Mouse (Mus musculus) neural tube, embryonic 14.5 days (tissue): ENCODE results near the gene Mthfsd. TPM values are rescaled to one million over a fixed set of nuclear protein-coding genes. Genes with fewer than 3 reads are reported as not detected.
A peak's percentile ranks its signal among the peaks of the same experiment; 100 is the strongest.

Experiments
- ATAC-seq: fragments of 200-750 bp; cut with Nextera tagmentation; 2 replicates; pipeline ENCODE4 v1.8.0; 2017; ENCODE audit warnings: low read depth, mild to moderate bottlenecking, moderate TSS enrichment, moderate library complexity
- H3K27ac ChIP-seq: fragments of 300-500 bp; sonication (generic); 2 replicates; pipeline ENCODE4 v1.5.1; 2014; ENCODE audit warnings: low read depth, mild to moderate bottlenecking, control low read depth, low read length, moderate library complexity, mixed read lengths
- H3K27me3 ChIP-seq: fragments of 300-500 bp; sonication (generic); 2 replicates; pipeline ENCODE4 v1.6.1; 2014; ENCODE audit warnings: low read length; ENCODE audit not compliant: control insufficient read depth, insufficient read depth
- H3K36me3 ChIP-seq: fragments of 300-500 bp; sonication (generic); 2 replicates; pipeline ENCODE4 v1.6.1; 2014; ENCODE audit warnings: low read length, mixed read lengths; ENCODE audit not compliant: control insufficient read depth, insufficient read depth
- H3K4me1 ChIP-seq: fragments of 300-500 bp; sonication (generic); 2 replicates; pipeline ENCODE4 v1.6.1; 2014; ENCODE audit warnings: low read length; ENCODE audit not compliant: control insufficient read depth, insufficient read depth
- H3K4me2 ChIP-seq: fragments of 300-500 bp; sonication (generic); 2 replicates; pipeline ENCODE4 v1.6.1; 2014; ENCODE audit warnings: mild to moderate bottlenecking, low read depth, low read length, control low read depth
- H3K4me3 ChIP-seq: fragments of 300-500 bp; sonication (generic); 2 replicates; pipeline ENCODE4 v1.5.1; 2014; ENCODE audit warnings: low read depth, low read length, control low read depth, mixed read lengths
- H3K9ac ChIP-seq: fragments of 300-500 bp; sonication (generic); replicated peaks from 2 replicates; pipeline ENCODE4 v1.6.1; 2014; ENCODE audit warnings: low read depth, mild to moderate bottlenecking, control low read depth, low read length, mixed read lengths
- H3K9me3 ChIP-seq: fragments of 300-500 bp; sonication (generic); 2 replicates; pipeline ENCODE4 v1.6.1; 2016; ENCODE audit warnings: low read length; ENCODE audit not compliant: control insufficient read depth
- WGBS: fragments of 180-500 bp; shearing (Covaris S2); extraction: QIAGEN DNeasy Blood & Tissue Kit; methylation state at CpG from one replicate; pipeline ENCODE4 v1.1.7; 2014; 5-methylcytosine and 5-hydroxymethylcytosine counted together
- polyA plus RNA-seq: library from polyadenylated mRNA; unstranded; fragments of >200 nt; fragmentation: Nextera tagmentation; extraction: Ambion mirVana; gene quantifications from 2 replicates; pipeline ENCODE4 v1.2.1, GENCODE M21; 2014

The Mthfsd gene
- polyA plus RNA-seq, 1 experiment from 2014 or later = 43.3 TPM

GRCm38 (mm10) chr8:121073174-121074107 is 34.8 kb downstream of the Mthfsd start:
- Histone ChIP-seq H3K4me3 (no peak overlapping the region), H3K27me3 (peaks cover 61% of the 10 kb centered on the region), H3K9ac (no peak overlapping the region), H3K9me3 (no peaks in the 10 kb centered on the region), H3K4me2 (no peak overlapping the region), H3K4me1 (no peaks in the 10 kb centered on the region; the same call in 1 of the 2 replicates), H3K36me3 (no peaks in the 10 kb centered on the region), H3K27ac (no peak overlapping the region)
- WGBS = under 1% methylated on average over 45 of the region's 48 CpGs
- ATAC-seq = no peak

- Histone ChIP-seq H3K9me3 (no peaks in the 10 kb centered on the region), H3K4me3 (no peak overlapping the region), H3K4me1 (no peaks in the 10 kb centered on the region; the same call in 1 of the 2 replicates), H3K27ac (no peak overlapping the region), H3K4me2 (no peak overlapping the region), H3K36me3 (no peaks in the 10 kb centered on the region), H3K27me3 (peaks cover 55% of the 10 kb centered on the region), H3K9ac (no peak overlapping the region)
- 9% methylated on average over 11 of the region's 11 CpGs for WGBS
- ATAC-seq = no peak
Observed at GRCm38 (mm10) chr8:121072406-121073130, 35.6 kb downstream of the Mthfsd start.

GRCm38 (mm10) chr8:121071454-121071853 is 36.7 kb downstream of the Mthfsd start:
- Histone ChIP-seq H3K9me3 (no peaks in the 10 kb centered on the region), H3K27me3 (peaks cover 46% of the 10 kb centered on the region)
- WGBS = 1% methylated on average over 12 of the region's 12 CpGs

GRCm38 (mm10) chr8:121063649-121064048 is 44.5 kb downstream of the Mthfsd start:
- ATAC-seq = no peak
- Histone ChIP-seq H3K9ac (no peak overlapping the region), H3K27me3 (no peaks in the 10 kb centered on the region; the same call in 1 of the 2 replicates), H3K27ac (no peak overlapping the region), H3K4me2 (no peak overlapping the region), H3K36me3 (no peaks in the 10 kb centered on the region), H3K9me3 (no peaks in the 10 kb centered on the region), H3K4me3 (no peak overlapping the region), H3K4me1 (0 out of 2 replicates have a peak, but pooled peaks cover 3% of the 10 kb centered on the region)
- WGBS = 29% methylated on average over 13 of the region's 13 CpGs

More at GRCm38 (mm10) chr8:121071454-121071853, 36.7 kb downstream of the Mthfsd start:
- no peak for ATAC-seq
- Histone ChIP-seq H3K4me2 (no peak overlapping the region), H3K9ac (no peak overlapping the region), H3K4me1 (no peaks in the 10 kb centered on the region; the same call in 1 of the 2 replicates), H3K4me3 (no peak overlapping the region), H3K27ac (no peak overlapping the region), H3K36me3 (no peaks in the 10 kb centered on the region)

GRCm38 (mm10) chr8:121062521-121062920 is 45.7 kb downstream of the Mthfsd start:
- Histone ChIP-seq H3K36me3 (no peaks in the 10 kb centered on the region), H3K4me3 (no peak overlapping the region), H3K4me1 (0 out of 2 replicates have a peak, but pooled peaks cover 3% of the 10 kb centered on the region), H3K9ac (no peak overlapping the region), H3K4me2 (no peak overlapping the region), H3K9me3 (no peaks in the 10 kb centered on the region), H3K27me3 (no peaks in the 10 kb centered on the region; the same call in 1 of the 2 replicates), H3K27ac (0 out of 2 replicates have a peak overlapping the region, but pooled peaks have one; percentile 39)
- ATAC-seq = no peak
- 62% methylated on average over 6 of the region's 6 CpGs for WGBS

GRCm38 (mm10) chr8:121059098-121059497 is 49.1 kb downstream of the Mthfsd start:
- Histone ChIP-seq H3K4me1 (0 out of 2 replicates have a peak, but pooled peaks cover 3% of the 10 kb centered on the region), H3K9ac (no peak overlapping the region), H3K4me2 (no peak overlapping the region), H3K27me3 (no peaks in the 10 kb centered on the region), H3K9me3 (no peaks in the 10 kb centered on the region), H3K36me3 (no peaks in the 10 kb centered on the region), H3K4me3 (no peak overlapping the region), H3K27ac (no peak overlapping the region)
- peak; percentile 65; the same call in 1 of the 2 replicates for ATAC-seq
- 65% methylated on average over 7 of the region's 7 CpGs for WGBS

GRCm38 (mm10) chr8:121058081-121058480 is 50.1 kb downstream of the Mthfsd start:
- ATAC-seq = no peak
- Histone ChIP-seq H3K9me3 (no peaks in the 10 kb centered on the region), H3K4me1 (0 out of 2 replicates have a peak, but pooled peaks cover 3% of the 10 kb centered on the region), H3K4me2 (no peak overlapping the region), H3K4me3 (no peak overlapping the region), H3K27ac (no peak overlapping the region), H3K9ac (no peak overlapping the region), H3K27me3 (no peaks in the 10 kb centered on the region), H3K36me3 (no peaks in the 10 kb centered on the region)
- WGBS = 52% methylated on average over 9 of the region's 9 CpGs

- Histone ChIP-seq H3K27me3 (no peaks in the 10 kb centered on the region), H3K27ac (no peak overlapping the region), H3K36me3 (no peaks in the 10 kb centered on the region), H3K9ac (no peak overlapping the region), H3K4me1 (no peaks in the 10 kb centered on the region), H3K9me3 (no peaks in the 10 kb centered on the region), H3K4me2 (no peak overlapping the region), H3K4me3 (no peak overlapping the region)
- no peak for ATAC-seq
- WGBS = 71% methylated on average over 9 of the region's 9 CpGs
Observed at GRCm38 (mm10) chr8:121047441-121047840, 60.8 kb downstream of the Mthfsd start.
